Mouse (Mus musculus): ENCODE data around the gene Lrp1. TPM values are rescaled to one million over a fixed set of nuclear protein-coding genes. Genes with fewer than 3 reads are reported as not detected.
A peak's percentile ranks its signal among the peaks of the same experiment; 100 is the strongest.

Lrp1 gene
- polyA plus RNA-seq, 1 experiment, result 269 TPM

GRCm38 (mm10) chr10:127598607-127599006 lies 22.3 kb downstream of the Lrp1 start:
- TF ChIP-seq POLR2A (IDR thresholded peaks at IDR 0.05; ENCODE audit: borderline replicate concordance, extremely low read depth, insufficient read depth, insufficient read length, poor library complexity, severe bottlenecking) (no peak), CTCF (IDR thresholded peaks at IDR 0.05; ENCODE audit: borderline replicate concordance, extremely low read depth, insufficient read depth, insufficient read length) (no peak)
- no peak for DNase-seq (ENCODE audit: low read depth)

GRCm38 (mm10) chr10:127597311-127597901 lies 23.5 kb downstream of the Lrp1 start:
- no peak for DNase-seq (ENCODE audit: low read depth)

GRCm38 (mm10) chr10:127596321-127596941 lies 24.5 kb downstream of the Lrp1 start:
- peak; percentile 72 for DNase-seq (ENCODE audit: low read depth)
- TF ChIP-seq POLR2A (IDR thresholded peaks at IDR 0.05; ENCODE audit: borderline replicate concordance, extremely low read depth, insufficient read depth, insufficient read length, poor library complexity, severe bottlenecking) (no peak), CTCF (IDR thresholded peaks at IDR 0.05; ENCODE audit: borderline replicate concordance, extremely low read depth, insufficient read depth, insufficient read length) (no peak)

More at GRCm38 (mm10) chr10:127597311-127597901, 23.5 kb downstream of the Lrp1 start:
- no peak for TF ChIP-seq CTCF (IDR thresholded peaks at IDR 0.05; ENCODE audit: borderline replicate concordance, extremely low read depth, insufficient read depth, insufficient read length)
- no peak for TF ChIP-seq POLR2A (IDR thresholded peaks at IDR 0.05; ENCODE audit: borderline replicate concordance, extremely low read depth, insufficient read depth, insufficient read length, poor library complexity, severe bottlenecking)

GRCm38 (mm10) chr10:127594930-127595715 lies 25.8 kb downstream of the Lrp1 start:
- no peak for DNase-seq (ENCODE audit: low read depth)
- TF ChIP-seq POLR2A (IDR thresholded peaks at IDR 0.05; ENCODE audit: borderline replicate concordance, extremely low read depth, insufficient read depth, insufficient read length, poor library complexity, severe bottlenecking), result no peak
- TF ChIP-seq CTCF (IDR thresholded peaks at IDR 0.05; ENCODE audit: borderline replicate concordance, extremely low read depth, insufficient read depth, insufficient read length), result no peak

- TF ChIP-seq POLR2A (IDR thresholded peaks at IDR 0.05; ENCODE audit: borderline replicate concordance, extremely low read depth, insufficient read depth, insufficient read length, poor library complexity, severe bottlenecking), result no peak
- TF ChIP-seq CTCF (IDR thresholded peaks at IDR 0.05; ENCODE audit: borderline replicate concordance, extremely low read depth, insufficient read depth, insufficient read length), result no peak
- DNase-seq (ENCODE audit: low read depth), result no peak
Observed at GRCm38 (mm10) chr10:127594405-127594804, 26.5 kb downstream of the Lrp1 start.

GRCm38 (mm10) chr10:127592850-127593249 lies 28.1 kb downstream of the Lrp1 start:
- TF ChIP-seq CTCF (IDR thresholded peaks at IDR 0.05; ENCODE audit: borderline replicate concordance, extremely low read depth, insufficient read depth, insufficient read length), result no peak
- TF ChIP-seq POLR2A (IDR thresholded peaks at IDR 0.05; ENCODE audit: borderline replicate concordance, extremely low read depth, insufficient read depth, insufficient read length, poor library complexity, severe bottlenecking), result no peak

GRCm38 (mm10) chr10:127592423-127592822 lies 28.5 kb downstream of the Lrp1 start:
- TF ChIP-seq CTCF (IDR thresholded peaks at IDR 0.05; ENCODE audit: borderline replicate concordance, extremely low read depth, insufficient read depth, insufficient read length) (no peak), POLR2A (IDR thresholded peaks at IDR 0.05; ENCODE audit: borderline replicate concordance, extremely low read depth, insufficient read depth, insufficient read length, poor library complexity, severe bottlenecking) (no peak)
- no peak for DNase-seq (ENCODE audit: low read depth)

More at GRCm38 (mm10) chr10:127592850-127593249, 28.1 kb downstream of the Lrp1 start:
- DNase-seq (ENCODE audit: low read depth), result no peak

- no peak for TF ChIP-seq POLR2A (IDR thresholded peaks at IDR 0.05; ENCODE audit: borderline replicate concordance, extremely low read depth, insufficient read depth, insufficient read length, poor library complexity, severe bottlenecking)
- TF ChIP-seq CTCF (IDR thresholded peaks at IDR 0.05; ENCODE audit: borderline replicate concordance, extremely low read depth, insufficient read depth, insufficient read length), result no peak
- DNase-seq (ENCODE audit: low read depth), result peak; percentile 37
Observed at GRCm38 (mm10) chr10:127591514-127591913, 29.4 kb downstream of the Lrp1 start.

GRCm38 (mm10) chr10:127590831-127591451 lies 30.0 kb downstream of the Lrp1 start:
- DNase-seq (ENCODE audit: low read depth), result no peak
- TF ChIP-seq POLR2A (IDR thresholded peaks at IDR 0.05; ENCODE audit: borderline replicate concordance, extremely low read depth, insufficient read depth, insufficient read length, poor library complexity, severe bottlenecking) (no peak), CTCF (IDR thresholded peaks at IDR 0.05; ENCODE audit: borderline replicate concordance, extremely low read depth, insufficient read depth, insufficient read length) (no peak)

- DNase-seq (ENCODE audit: low read depth), result no peak
- TF ChIP-seq CTCF (IDR thresholded peaks at IDR 0.05; ENCODE audit: borderline replicate concordance, extremely low read depth, insufficient read depth, insufficient read length) (no peak), POLR2A (IDR thresholded peaks at IDR 0.05; ENCODE audit: borderline replicate concordance, extremely low read depth, insufficient read depth, insufficient read length, poor library complexity, severe bottlenecking) (no peak)
Observed at GRCm38 (mm10) chr10:127590256-127590655, 30.7 kb downstream of the Lrp1 start.

GRCm38 (mm10) chr10:127587776-127588175 lies 33.2 kb downstream of the Lrp1 start:
- no peak for DNase-seq (ENCODE audit: low read depth)
- no peak for TF ChIP-seq CTCF (IDR thresholded peaks at IDR 0.05; ENCODE audit: borderline replicate concordance, extremely low read depth, insufficient read depth, insufficient read length)
- no peak for TF ChIP-seq POLR2A (IDR thresholded peaks at IDR 0.05; ENCODE audit: borderline replicate concordance, extremely low read depth, insufficient read depth, insufficient read length, poor library complexity, severe bottlenecking)
